Mouse (Mus musculus) lung, postnatal 0 days (tissue): ENCODE results near the gene Ubash3b.

Experiments used
- CTCF ChIP-seq: IDR thresholded peaks from 2 replicates; pipeline ENCODE4 v1.5.1; 2016; ENCODE audit warnings: antibody characterized with exemption, mild to moderate bottlenecking
- EP300 ChIP-seq: IDR thresholded peaks from 2 replicates; pipeline ENCODE4 v1.6.1; 2016; ENCODE audit warnings: antibody characterized with exemption, mild to moderate bottlenecking, control low read depth

DNA sequence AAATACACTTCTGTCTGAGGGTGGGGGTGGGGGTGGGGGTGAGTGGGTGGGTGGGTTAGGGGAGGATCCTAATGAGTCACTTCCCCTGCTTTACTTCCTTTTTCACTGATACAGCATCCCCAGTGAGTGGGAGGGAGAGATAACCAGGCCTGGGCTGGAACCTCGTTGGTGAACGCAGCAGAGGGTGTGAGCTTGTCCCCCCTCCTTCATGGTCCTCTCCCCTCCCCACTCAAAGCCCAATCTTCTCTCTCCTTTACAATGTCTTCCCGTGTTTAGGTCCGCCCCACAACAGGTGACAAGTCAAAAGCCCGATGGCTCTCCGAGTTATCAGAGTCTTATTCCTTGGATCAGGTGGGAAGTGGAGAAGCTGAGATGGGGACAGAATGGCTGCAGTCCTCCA lies 88.7 kb downstream of the Ubash3b start:
- TF ChIP-seq CTCF (no peak), EP300 (no peak)
